Mouse (Mus musculus): ENCODE data around the gene Adarb1.

- TF ChIP-seq CEBPB (IDR thresholded peaks at IDR 0.05; ENCODE audit: low read depth) (no peak), CTCF (IDR thresholded peaks at IDR 0.05; ENCODE audit: control insufficient read depth, insufficient read depth, insufficient read length) (no peak), MAX (IDR thresholded peaks at IDR 0.05) (no peak), MYOG (IDR thresholded peaks at IDR 0.05; ENCODE audit: control insufficient read depth, extremely low read depth, insufficient read length) (no peak)
Measured at GRCm38 (mm10) chr10:77440841-77441755, 23.0 kb upstream of the Adarb1 start.
